Mouse (Mus musculus) spleen, embryonic (tissue): ENCODE measurements around the gene Gas6.

Experiments
- CTCF ChIA-PET: fragments of 350-600 bp; sonication (Branson Sonifier 250); formaldehyde crosslinking; loops from one replicate; lab custom pipeline; 2022; lab: Charles Lee

Gene Gas6

DNA sequence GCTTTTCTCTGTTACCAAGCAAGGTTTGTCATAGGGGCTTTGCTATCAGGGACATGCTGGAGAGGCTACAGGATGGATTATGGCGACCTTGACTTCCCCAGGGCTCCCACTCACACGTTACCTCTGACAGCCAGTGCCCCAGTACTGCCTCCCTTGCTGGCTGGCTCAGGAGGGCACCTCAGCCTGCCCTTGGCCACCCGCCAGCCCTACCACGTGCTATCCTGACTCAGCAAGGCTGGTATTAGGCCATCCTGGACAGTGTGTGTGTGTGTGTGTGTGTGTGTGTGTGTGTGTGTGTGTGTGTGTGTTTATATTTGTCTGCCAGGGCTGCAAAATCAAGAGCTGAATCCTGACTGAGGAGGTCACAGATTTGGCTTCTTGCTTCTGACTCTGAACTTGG lies 12.6 kb upstream of the Gas6 start:
- CTCF ChIA-PET = no interaction called here

- CTCF ChIA-PET = no interaction called here
These were observed 10.8 kb upstream of the Gas6 start for GRCm38 (mm10) chr8:13504894-13505674.

- CTCF ChIA-PET = interaction anchor here (0.5 kb wide), 1 partner anchor 9 kb away, joined by 7 read pairs; no protein-coding TSS in a partner anchor
These were observed 9.8 kb upstream of the Gas6 start for GRCm38 (mm10) chr8:13503936-13504606.

GRCm38 (mm10) chr8:13501221-13501620 lies 6.9 kb upstream of the Gas6 start:
- CTCF ChIA-PET = no interaction called here

DNA sequence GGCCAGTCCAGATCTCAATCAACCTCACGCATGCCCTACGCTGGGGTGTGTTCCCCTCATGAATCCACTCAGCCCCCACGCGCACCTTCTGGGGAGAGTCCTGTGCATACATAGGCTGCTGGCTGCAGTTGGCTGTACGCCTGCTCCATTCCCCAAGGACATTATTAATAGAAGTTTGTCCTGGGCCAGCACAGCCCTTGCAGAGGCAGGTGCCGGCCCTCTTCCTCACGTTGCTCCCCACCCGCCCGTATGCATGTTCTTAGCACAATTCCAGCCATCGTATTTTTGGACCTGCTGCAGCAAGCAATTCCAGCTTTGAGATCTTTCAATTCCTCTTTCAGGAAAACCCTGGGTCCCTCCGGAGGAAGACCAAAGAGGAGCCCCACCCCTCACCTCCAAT lies 1.3 kb downstream of the Gas6 start:
- CTCF ChIA-PET = no interaction called here

- CTCF ChIA-PET = no interaction called here
These were observed 1.9 kb downstream of the Gas6 start for GRCm38 (mm10) chr8:13492198-13492995.

GRCm38 (mm10) chr8:13491491-13492010 lies 2.7 kb downstream of the Gas6 start:
- CTCF ChIA-PET = no interaction called here

GRCm38 (mm10) chr8:13489986-13490910 lies 4.0 kb downstream of the Gas6 start:
- CTCF ChIA-PET = interaction anchor here (0.6 kb wide), 1 partner anchor 26 kb away, joined by 3 read pairs; no protein-coding TSS in a partner anchor

DNA sequence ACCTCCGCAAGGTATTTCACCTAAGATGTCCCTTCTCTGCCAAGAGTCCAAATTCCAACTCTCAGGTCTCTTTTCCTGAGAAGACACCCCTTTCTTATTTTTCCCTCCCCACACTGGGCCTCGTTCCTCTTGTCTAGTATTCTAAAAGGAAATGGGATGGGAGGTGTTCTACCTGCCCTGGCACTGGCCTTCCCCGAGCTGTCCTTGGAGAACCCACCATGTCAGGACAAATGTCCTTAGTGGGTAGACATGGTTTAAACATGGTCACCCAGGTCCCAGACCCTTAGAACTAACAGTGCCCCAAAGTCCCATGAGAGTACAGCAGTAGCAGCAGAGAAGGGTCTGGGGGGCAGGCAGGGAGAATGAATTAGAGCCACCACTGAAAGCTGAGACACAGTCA lies 4.9 kb downstream of the Gas6 start:
- CTCF ChIA-PET = no interaction called here

- CTCF ChIA-PET = no interaction called here
These were observed 11.1 kb downstream of the Gas6 start for GRCm38 (mm10) chr8:13483191-13483590.

DNA sequence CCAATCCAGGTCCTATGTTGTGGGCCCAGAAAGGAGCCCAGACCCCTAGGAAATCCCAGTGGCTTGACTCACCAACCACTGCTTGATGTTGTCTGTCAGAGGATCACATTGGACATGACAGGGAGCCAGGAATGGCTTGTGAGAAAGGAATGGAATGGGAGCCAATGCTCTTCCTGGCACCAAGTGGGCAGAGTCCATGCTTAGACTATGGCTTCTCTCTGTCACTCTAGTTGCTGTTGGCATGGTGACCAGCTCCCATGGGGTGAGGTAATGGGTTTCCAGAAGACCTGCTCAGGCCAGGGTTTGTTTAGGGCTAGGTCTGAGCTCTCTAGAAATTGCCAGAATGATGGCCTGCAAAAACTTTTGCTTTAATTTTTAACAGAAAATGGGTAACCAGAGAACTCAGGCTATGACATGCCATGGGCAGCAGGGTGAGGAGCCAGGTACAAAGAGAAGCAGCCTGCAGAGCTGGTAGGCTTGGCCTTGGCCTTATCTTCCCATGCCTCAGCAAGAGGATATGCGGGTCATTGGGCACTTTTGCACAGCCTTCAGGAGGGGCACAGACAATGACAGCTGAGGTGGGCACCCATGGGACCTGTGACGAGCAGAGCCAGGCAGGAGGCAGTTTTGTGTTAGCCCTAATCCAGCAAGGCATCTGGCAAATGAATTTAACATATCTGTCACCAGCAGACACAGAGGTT lies 12.0 kb downstream of the Gas6 start:
- CTCF ChIA-PET = no interaction called here

GRCm38 (mm10) chr8:13481596-13481995 lies 12.7 kb downstream of the Gas6 start:
- CTCF ChIA-PET = no interaction called here

DNA sequence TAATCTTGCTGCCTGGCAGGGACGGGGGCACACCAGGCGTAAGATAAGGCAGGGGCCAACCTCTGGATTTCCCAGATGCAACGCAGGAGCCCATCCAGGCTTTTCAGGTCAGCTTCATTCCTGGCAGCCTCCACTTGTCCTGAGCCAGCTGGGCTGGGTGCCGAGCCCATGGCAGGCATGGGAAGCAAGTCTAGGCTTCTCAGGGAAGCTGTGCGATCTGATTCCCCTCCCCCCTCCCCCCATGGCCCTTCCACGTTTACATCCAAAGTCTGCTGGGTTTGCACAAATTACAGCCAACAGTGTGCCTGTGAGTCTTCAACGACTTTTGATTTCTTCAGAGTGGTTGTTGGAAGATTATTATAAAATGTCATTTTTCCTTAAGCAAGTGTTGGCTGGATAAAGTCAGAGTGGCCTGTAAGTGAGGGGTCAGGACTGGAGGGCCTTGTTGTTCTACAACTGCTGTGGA lies 13.2 kb downstream of the Gas6 start:
- CTCF ChIA-PET = no interaction called here

GRCm38 (mm10) chr8:13475892-13476291 lies 18.4 kb downstream of the Gas6 start:
- CTCF ChIA-PET = no interaction called here

GRCm38 (mm10) chr8:13472284-13472683 lies 22.0 kb downstream of the Gas6 start:
- CTCF ChIA-PET = no interaction called here

- CTCF ChIA-PET = interaction anchor here (0.7 kb wide), 1 partner anchor 9 kb away, joined by 6 read pairs; no protein-coding TSS in a partner anchor
These were observed 22.8 kb downstream of the Gas6 start for GRCm38 (mm10) chr8:13471484-13471883.

DNA sequence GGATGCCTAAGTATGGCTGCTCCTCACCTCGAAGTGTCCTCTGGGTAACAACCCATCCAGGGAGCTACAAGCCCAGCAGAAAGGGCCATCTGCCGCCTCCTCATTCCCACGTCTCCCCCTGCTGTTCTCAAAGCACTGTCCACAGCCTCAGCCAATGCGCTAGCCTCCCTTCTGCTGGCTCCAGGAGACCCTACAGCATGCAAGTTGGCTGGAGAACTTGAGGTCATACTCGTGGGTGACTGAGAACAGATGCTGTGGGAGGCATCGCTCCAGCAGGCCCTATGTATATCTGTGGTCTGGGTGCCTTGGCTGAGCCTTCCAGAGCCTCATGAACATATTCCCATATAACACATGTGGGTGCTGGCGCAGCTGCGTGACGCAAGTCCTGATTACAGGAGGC lies 25.6 kb downstream of the Gas6 start:
- CTCF ChIA-PET = no interaction called here

DNA sequence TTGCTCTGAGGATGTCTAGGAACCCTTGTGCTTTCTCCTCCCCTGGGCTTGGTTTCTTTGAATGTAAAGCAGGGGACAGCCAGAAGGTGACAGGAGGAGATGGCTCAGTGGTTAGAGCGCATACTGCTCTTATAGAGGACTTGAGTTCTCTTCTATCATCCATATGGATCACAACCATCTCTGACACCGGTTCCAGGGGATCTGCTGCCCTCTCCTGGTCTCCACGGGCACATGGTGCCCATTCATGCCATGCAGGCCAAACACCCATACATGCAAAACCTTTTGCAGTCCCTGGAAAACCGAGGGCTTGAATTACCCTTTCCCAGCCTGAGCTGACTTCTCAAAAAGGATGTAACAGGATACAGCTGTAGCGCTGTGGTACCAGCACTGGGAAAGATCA lies 27.3 kb downstream of the Gas6 start:
- CTCF ChIA-PET = no interaction called here

GRCm38 (mm10) chr8:13465324-13465723 lies 29.0 kb downstream of the Gas6 start:
- CTCF ChIA-PET = no interaction called here

GRCm38 (mm10) chr8:13462392-13462791 lies 31.9 kb downstream of the Gas6 start:
- CTCF ChIA-PET = interaction anchor here (0.5 kb wide), 1 partner anchor 9 kb away, joined by 6 read pairs; no protein-coding TSS in a partner anchor
